Mouse (Mus musculus) gastrocnemius, postnatal 14 days (tissue): Measurements from ENCODE around the gene Arpc1b. TPM values are rescaled to one million over a fixed set of nuclear protein-coding genes. Genes with fewer than 3 reads are reported as not detected.

Experiments
- DNase-seq: peaks from one replicate; pipeline ENCODE4 v3.0.0; 2021; ENCODE audit warnings: mixed read lengths
- intact Hi-C: fragments of 180-260 bp; cut with DNase I; formaldehyde crosslinking; loops from one replicate; pipeline ENCODE4 v1.15.1; 2025; ENCODE audit warnings: low total_unique reads
- total RNA-seq, 2 experiments: library from RNA; stranded (reverse); gene quantifications; 2 replicates each; pipeline ENCODE4 v1.2.3; 2021

Gene Arpc1b
- total RNA-seq, 2 experiments from 2014 or later = 58.6 to 66.5 TPM

GRCm38 (mm10) chr5:145140611-145141010 is 26.6 kb downstream of the Arpc1b start:
- intact Hi-C loops = no loop called here
- no peak for DNase-seq

- DNase-seq = no peak
- intact Hi-C loops = no loop called here
These were observed 33.7 kb downstream of the Arpc1b start for GRCm38 (mm10) chr5:145147748-145148147.

- intact Hi-C loops = no loop called here
- no peak for DNase-seq
These were observed 35.3 kb downstream of the Arpc1b start for GRCm38 (mm10) chr5:145149294-145149693.

GRCm38 (mm10) chr5:145152690-145153089 is 38.7 kb downstream of the Arpc1b start:
- DNase-seq = no peak
- intact Hi-C loops = no loop called here

- no peak for DNase-seq
- intact Hi-C loops = no loop called here
These were observed 47.3 kb downstream of the Arpc1b start for GRCm38 (mm10) chr5:145161361-145161760.

GRCm38 (mm10) chr5:145164710-145165109 is 50.7 kb downstream of the Arpc1b start:
- DNase-seq = no peak
- intact Hi-C loops = no loop called here

GRCm38 (mm10) chr5:145165184-145165583 is 51.2 kb downstream of the Arpc1b start:
- intact Hi-C loops = no loop called here
- DNase-seq = no peak

- intact Hi-C loops = no loop called here
- DNase-seq = peak; percentile 99
These were observed 52.7 kb downstream of the Arpc1b start, which contains the start of the genes Ptcd1 and Cpsf4 for GRCm38 (mm10) chr5:145166536-145167305. TSS of gene Ptcd1 (minus strand) at chr5:145167108. TSS of gene Cpsf4 (plus strand) at chr5:145167213.

- no peak for DNase-seq
These were observed 53.3 kb downstream of the Arpc1b start for GRCm38 (mm10) chr5:145167306-145167661.

GRCm38 (mm10) chr5:145178461-145178980 is 64.5 kb downstream of the Arpc1b start:
- DNase-seq = no peak
- intact Hi-C loops = no loop called here

More at GRCm38 (mm10) chr5:145167306-145167661, 53.3 kb downstream of the Arpc1b start:
- intact Hi-C loops = no loop called here

Other genes with a start within 250 kb of the Arpc1b start
- 10 to 100 TPM; 11.0 to 13.1 TPM for gene Smurf1, start 148.4 kb upstream of the Arpc1b start, total RNA-seq
- not detected for gene Gm4871, start 81.5 kb upstream of the Arpc1b start, total RNA-seq
- not detected for gene 1700018F24Rik, start 71.2 kb upstream of the Arpc1b start, total RNA-seq
- 10 to 100 TPM; 32.9 to 38.3 TPM for gene Arpc1a, start 30.4 kb upstream of the Arpc1b start, total RNA-seq
- gene Kpna7, start 30.2 kb upstream of the Arpc1b start, total RNA-seq = not detected
- 10 to 100 TPM; 55.4 to 58.5 TPM for gene Pdap1, start 26.0 kb downstream of the Arpc1b start, total RNA-seq
- 10 to 100 TPM; 59.0 to 59.8 TPM for gene Bud31, start 26.1 kb downstream of the Arpc1b start, total RNA-seq
- gene Ptcd1, start 52.9 kb downstream of the Arpc1b start, total RNA-seq = 1 to 10 TPM; 9.7 to 9.8 TPM
- 1 to 10 TPM; 7.1 to 8.8 TPM for gene Cpsf4, start 53.0 kb downstream of the Arpc1b start, total RNA-seq
- gene Atp5j2, start 77.8 kb downstream of the Arpc1b start, total RNA-seq = 100 to 1,000 TPM; 553 to 667 TPM
- gene Zkscan14, start 87.7 kb downstream of the Arpc1b start, total RNA-seq = 1 to 10 TPM; 7.5 to 8.1 TPM
- gene Zkscan5, start 90.3 kb downstream of the Arpc1b start, total RNA-seq = 1 to 10 TPM; 7.8 to 8.2 TPM
- 10 to 100 TPM; 11.1 to 13.4 TPM for gene Zfp655, start 117.5 kb downstream of the Arpc1b start, total RNA-seq
- gene Zscan25, start 166.3 kb downstream of the Arpc1b start, total RNA-seq = 1 to 10 TPM; 8.0 to 8.8 TPM
- not detected for gene Cyp3a57, start 231.1 kb downstream of the Arpc1b start, total RNA-seq